Mouse (Mus musculus): Measurements from ENCODE around the gene Nmt1.

The Nmt1 gene

GRCm38 (mm10) chr11:103042828-103043227 is 14.8 kb downstream of the Nmt1 start:
- DNase-seq (ENCODE audit: low spot score in 2 of 2): no peak

- DNase-seq (ENCODE audit: low spot score in 2 of 2): no peak
These were observed 16.0 kb downstream of the Nmt1 start for GRCm38 (mm10) chr11:103043982-103044381.

- DNase-seq (ENCODE audit: low spot score in 2 of 2): no peak
These were observed 18.3 kb downstream of the Nmt1 start for GRCm38 (mm10) chr11:103046286-103046685.

- DNase-seq (ENCODE audit: low spot score in 2 of 2): no peak
These were observed 21.6 kb downstream of the Nmt1 start for GRCm38 (mm10) chr11:103049611-103050010.

GRCm38 (mm10) chr11:103050153-103050552 is 22.2 kb downstream of the Nmt1 start:
- DNase-seq (ENCODE audit: low spot score in 2 of 2): no peak

GRCm38 (mm10) chr11:103051249-103051691 is 23.3 kb downstream of the Nmt1 start:
- DNase-seq (ENCODE audit: low spot score in 2 of 2): peak in 1 of 2 experiments; percentile 49

- DNase-seq (ENCODE audit: low spot score in 2 of 2): no peak
These were observed 24.1 kb downstream of the Nmt1 start for GRCm38 (mm10) chr11:103052078-103052477.

GRCm38 (mm10) chr11:103053191-103054076 is 25.4 kb downstream of the Nmt1 start:
- DNase-seq (ENCODE audit: low spot score in 2 of 2): no peak

- DNase-seq (ENCODE audit: low spot score in 2 of 2): peak; percentile 62 to 67
These were observed 26.8 kb downstream of the Nmt1 start for GRCm38 (mm10) chr11:103054798-103055197.

GRCm38 (mm10) chr11:103056636-103057035 is 28.6 kb downstream of the Nmt1 start:
- no peak for DNase-seq (ENCODE audit: low spot score in 2 of 2)

GRCm38 (mm10) chr11:103058499-103059085 is 30.6 kb downstream of the Nmt1 start:
- DNase-seq (ENCODE audit: low spot score in 2 of 2): no peak

GRCm38 (mm10) chr11:103066191-103067050 is 38.4 kb downstream of the Nmt1 start:
- DNase-seq (ENCODE audit: low spot score in 2 of 2): no peak

GRCm38 (mm10) chr11:103067051-103067361 is 39.0 kb downstream of the Nmt1 start:
- DNase-seq (ENCODE audit: low spot score in 2 of 2): no peak

- no peak for DNase-seq (ENCODE audit: low spot score in 2 of 2)
These were observed 39.5 kb downstream of the Nmt1 start for GRCm38 (mm10) chr11:103067457-103068001.

GRCm38 (mm10) chr11:103068272-103068671 is 40.3 kb downstream of the Nmt1 start:
- DNase-seq (ENCODE audit: low spot score in 2 of 2): no peak

- DNase-seq (ENCODE audit: low spot score in 2 of 2): no peak
These were observed 40.9 kb downstream of the Nmt1 start for GRCm38 (mm10) chr11:103068884-103069283.

GRCm38 (mm10) chr11:103069731-103070130 is 41.7 kb downstream of the Nmt1 start:
- no peak for DNase-seq (ENCODE audit: low spot score in 2 of 2)

- no peak for DNase-seq (ENCODE audit: low spot score in 2 of 2)
These were observed 42.4 kb downstream of the Nmt1 start for GRCm38 (mm10) chr11:103070322-103070880.

- DNase-seq (ENCODE audit: low spot score in 2 of 2): no peak
These were observed 45.7 kb downstream of the Nmt1 start for GRCm38 (mm10) chr11:103073671-103074070.

GRCm38 (mm10) chr11:103074121-103074650 is 46.2 kb downstream of the Nmt1 start:
- no peak for DNase-seq (ENCODE audit: low spot score in 2 of 2)

GRCm38 (mm10) chr11:103074796-103075323 is 46.9 kb downstream of the Nmt1 start:
- DNase-seq (ENCODE audit: low spot score in 2 of 2): no peak

All from right cerebral cortex, postnatal 36 days (tissue).